Mouse (Mus musculus) hindbrain, postnatal 0 days (tissue): ENCODE measurements around the gene Gramd2. TPM values are rescaled to one million over a fixed set of nuclear protein-coding genes. Genes with fewer than 3 reads are reported as not detected.

ENCODE experiments used
- ATAC-seq: fragments of 200-750 bp; cut with Nextera tagmentation; 2 replicates; pipeline ENCODE4 v1.8.0; 2017; ENCODE audit warnings: mild to moderate bottlenecking, moderate TSS enrichment, moderate library complexity
- DNase-seq: peaks from one replicate; pipeline ENCODE4 v3.0.0-alpha.2; 2015; ENCODE audit warnings: low spot score
- H3K27ac ChIP-seq: fragments of 300-500 bp; sonication (generic); 2 replicates; pipeline ENCODE4 v1.5.1; 2014; ENCODE audit warnings: mild to moderate bottlenecking
- H3K27me3 ChIP-seq: fragments of 300-500 bp; sonication (generic); 2 replicates; pipeline ENCODE4 v1.6.1; 2014; ENCODE audit warnings: low read length, mixed read lengths; ENCODE audit not compliant: insufficient read depth
- H3K36me3 ChIP-seq: fragments of 300-500 bp; sonication (generic); 2 replicates; pipeline ENCODE4 v1.6.1; 2014; ENCODE audit warnings: low read length, mixed read lengths; ENCODE audit not compliant: insufficient read depth
- H3K4me1 ChIP-seq: fragments of 300-500 bp; sonication (generic); 2 replicates; pipeline ENCODE4 v1.6.1; 2014; ENCODE audit warnings: antibody characterized with exemption, low read length, mixed read lengths; ENCODE audit not compliant: insufficient read depth
- H3K4me2 ChIP-seq: fragments of 300-500 bp; sonication (generic); 2 replicates; pipeline ENCODE4 v1.6.1; 2014; ENCODE audit warnings: low read depth, mild to moderate bottlenecking, low read length, moderate library complexity, mixed read lengths
- H3K4me3 ChIP-seq: fragments of 300-500 bp; sonication (generic); 2 replicates; pipeline ENCODE4 v1.5.1; 2014; ENCODE audit warnings: low read length
- H3K9ac ChIP-seq: fragments of 300-500 bp; sonication (generic); replicated peaks from 2 replicates; pipeline ENCODE4 v1.6.1; 2014; ENCODE audit warnings: mild to moderate bottlenecking, low read length, moderate library complexity, mixed read lengths
- H3K9me3 ChIP-seq: fragments of 300-500 bp; sonication (generic); 2 replicates; pipeline ENCODE4 v1.6.1; 2016; ENCODE audit warnings: low read length, mixed read lengths
- CTCF ChIP-seq: IDR thresholded peaks from 2 replicates; pipeline ENCODE4 v1.5.1; 2016; ENCODE audit warnings: antibody characterized with exemption, control low read depth, low read depth
- WGBS: fragments of 180-500 bp; shearing (Covaris S2); extraction: QIAGEN DNeasy Blood & Tissue Kit; methylation state at CpG from one replicate; pipeline ENCODE4 v1.1.7; 2014; 5-methylcytosine and 5-hydroxymethylcytosine counted together
- polyA plus RNA-seq: library from polyadenylated mRNA; unstranded; fragments of >200 nt; fragmentation: Nextera tagmentation; extraction: Ambion mirVana; gene quantifications from 2 replicates; pipeline ENCODE4 v1.2.1, GENCODE M21; 2015
- total RNA-seq: library from RNA; depleted of rRNA; stranded (reverse); fragments of >200 nt; gene quantifications from 2 replicates; pipeline ENCODE4 v1.2.3, GENCODE M21; 2014

The Gramd2 gene
- total and polyA plus RNA-seq, 2 experiments from 2014 or later: 2.9 to 5.0 TPM

GRCm38 (mm10) chr9:59661298-59661975, 18.5 kb upstream of the Gramd2 start:
- no peak overlapping the region for H3K9ac ChIP-seq
- 56% methylated on average over 6 of the region's 6 CpGs for WGBS
- no peak for ATAC-seq
- H3K9me3 ChIP-seq: no peaks in the 10 kb centered on the region
- H3K27me3 ChIP-seq: no peaks in the 10 kb centered on the region
- H3K36me3 ChIP-seq: peaks cover 19% of the 10 kb centered on the region; the same call in 1 of the 2 replicates
- no peak for DNase-seq
- H3K4me3 ChIP-seq: no peak overlapping the region
- TF ChIP-seq CTCF: no peak
- H3K4me1 ChIP-seq: peaks cover 40% of the 10 kb centered on the region
- H3K4me2 ChIP-seq: no peak overlapping the region
- H3K27ac ChIP-seq: peak overlapping the region; percentile 75

DNA sequence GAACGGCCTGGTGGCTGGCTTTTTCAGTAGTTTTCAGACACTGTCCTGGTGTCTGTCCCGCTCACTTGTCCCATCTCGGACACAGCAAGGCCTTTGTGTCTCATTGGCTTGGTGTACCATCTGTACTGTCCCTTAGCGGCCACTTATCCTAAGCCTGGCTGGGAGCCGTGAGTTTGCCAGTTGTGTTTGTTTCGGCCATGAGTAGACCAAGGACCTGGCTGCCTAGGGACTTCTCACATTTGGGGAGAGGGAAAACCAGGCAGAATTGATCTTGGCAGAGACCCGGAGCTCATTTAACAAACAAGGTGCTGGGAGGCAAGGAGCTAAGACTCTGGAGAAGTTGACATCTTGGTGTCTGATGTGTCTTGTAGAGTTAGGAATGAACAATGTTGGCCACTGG, 16.7 kb upstream of the Gramd2 start:
- no peak overlapping the region for H3K4me2 ChIP-seq
- no peaks in the 10 kb centered on the region for H3K9me3 ChIP-seq
- no peak overlapping the region for H3K4me3 ChIP-seq
- H3K9ac ChIP-seq: no peak overlapping the region
- H3K27ac ChIP-seq: no peak overlapping the region
- H3K27me3 ChIP-seq: no peaks in the 10 kb centered on the region
- TF ChIP-seq CTCF: no peak
- ATAC-seq (no peak), DNase-seq (no peak)
- H3K4me1 ChIP-seq: peaks cover 34% of the 10 kb centered on the region
- 62% methylated on average over 7 of the region's 7 CpGs for WGBS
- peaks cover 34% of the 10 kb centered on the region for H3K36me3 ChIP-seq

DNA sequence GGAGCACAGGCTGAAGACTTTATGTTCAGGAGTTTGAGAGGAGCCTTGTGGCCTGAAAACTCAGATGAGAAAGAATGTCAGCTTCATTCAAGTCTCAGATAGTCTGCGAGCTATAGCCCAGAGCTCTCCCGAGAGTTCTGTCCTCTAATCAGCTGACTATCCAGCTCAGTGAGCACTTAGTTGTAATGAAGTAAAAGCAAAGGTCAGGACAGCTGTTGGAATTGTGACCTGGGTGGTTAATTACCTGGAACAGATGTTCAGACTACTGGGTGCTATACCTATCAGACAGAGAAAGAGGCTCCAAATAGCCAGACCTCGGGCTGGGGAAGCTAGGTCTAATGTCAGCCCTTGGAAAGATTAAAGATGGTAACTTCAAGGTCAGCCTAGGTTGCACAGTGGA, 16.0 kb upstream of the Gramd2 start:
- H3K27ac ChIP-seq: no peak overlapping the region
- H3K36me3 ChIP-seq: peaks cover 41% of the 10 kb centered on the region
- H3K4me1 ChIP-seq: peaks cover 27% of the 10 kb centered on the region
- no peak for TF ChIP-seq CTCF
- H3K27me3 ChIP-seq: no peaks in the 10 kb centered on the region
- no peak overlapping the region for H3K9ac ChIP-seq
- no peak for DNase-seq
- no peak for ATAC-seq
- H3K9me3 ChIP-seq: no peaks in the 10 kb centered on the region
- WGBS: 44% methylated on average over 3 of the region's 3 CpGs
- no peak overlapping the region for H3K4me3 ChIP-seq
- H3K4me2 ChIP-seq: no peak overlapping the region

- DNase-seq (no peak), ATAC-seq (no peak)
- no peaks in the 10 kb centered on the region for H3K9me3 ChIP-seq
- no peak for TF ChIP-seq CTCF
- peaks cover 20% of the 10 kb centered on the region for H3K4me1 ChIP-seq
- H3K4me2 ChIP-seq: no peak overlapping the region
- H3K27me3 ChIP-seq: no peaks in the 10 kb centered on the region
- no peak overlapping the region for H3K9ac ChIP-seq
- WGBS: 55% methylated on average over 4 of the region's 4 CpGs
- peaks cover 47% of the 10 kb centered on the region for H3K36me3 ChIP-seq
- no peak overlapping the region for H3K4me3 ChIP-seq
- H3K27ac ChIP-seq: no peak overlapping the region
These were observed 15.2 kb upstream of the Gramd2 start for GRCm38 (mm10) chr9:59664664-59665256.

- Histone ChIP-seq H3K36me3 (peaks cover 59% of the 10 kb centered on the region), H3K9ac (no peak overlapping the region), H3K4me2 (no peak overlapping the region), H3K9me3 (no peaks in the 10 kb centered on the region), H3K27ac (no peak overlapping the region), H3K4me3 (no peak overlapping the region), H3K4me1 (peaks cover 9% of the 10 kb centered on the region), H3K27me3 (no peaks in the 10 kb centered on the region)
- 90% methylated on average over 8 of the region's 8 CpGs for WGBS
- DNase-seq (no peak), ATAC-seq (no peak)
- TF ChIP-seq CTCF: no peak
These were observed 13.9 kb upstream of the Gramd2 start for GRCm38 (mm10) chr9:59666016-59666415.

DNA sequence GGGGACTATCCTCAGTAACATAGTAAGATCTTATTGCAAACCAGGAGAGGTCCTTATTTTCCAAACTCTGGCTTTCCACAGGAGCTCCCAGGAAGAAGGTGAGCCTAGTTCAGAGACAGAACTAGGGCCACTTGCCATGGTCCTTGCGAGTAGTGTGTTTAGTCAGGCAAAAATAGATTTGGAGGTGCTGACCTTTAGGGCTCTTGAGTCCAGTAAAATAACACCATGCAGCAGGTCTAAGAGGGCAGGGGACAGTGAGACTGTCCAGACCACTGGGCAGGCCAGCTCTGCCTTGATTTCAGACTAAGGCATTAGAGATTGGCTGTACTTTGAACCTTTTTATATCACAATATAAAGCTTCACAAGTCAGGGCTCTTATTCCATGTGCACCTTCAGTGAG, 13.1 kb upstream of the Gramd2 start:
- ATAC-seq (no peak), DNase-seq (no peak)
- H3K9ac ChIP-seq: no peak overlapping the region
- no peaks in the 10 kb centered on the region for H3K27me3 ChIP-seq
- no peaks in the 10 kb centered on the region for H3K9me3 ChIP-seq
- H3K27ac ChIP-seq: no peak overlapping the region
- H3K4me2 ChIP-seq: no peak overlapping the region
- peaks cover 1% of the 10 kb centered on the region; the same call in 1 of the 2 replicates for H3K4me1 ChIP-seq
- no peak overlapping the region for H3K4me3 ChIP-seq
- TF ChIP-seq CTCF: no peak
- H3K36me3 ChIP-seq: peaks cover 67% of the 10 kb centered on the region
- WGBS: 96% methylated on average over 1 of the region's 1 CpGs

DNA sequence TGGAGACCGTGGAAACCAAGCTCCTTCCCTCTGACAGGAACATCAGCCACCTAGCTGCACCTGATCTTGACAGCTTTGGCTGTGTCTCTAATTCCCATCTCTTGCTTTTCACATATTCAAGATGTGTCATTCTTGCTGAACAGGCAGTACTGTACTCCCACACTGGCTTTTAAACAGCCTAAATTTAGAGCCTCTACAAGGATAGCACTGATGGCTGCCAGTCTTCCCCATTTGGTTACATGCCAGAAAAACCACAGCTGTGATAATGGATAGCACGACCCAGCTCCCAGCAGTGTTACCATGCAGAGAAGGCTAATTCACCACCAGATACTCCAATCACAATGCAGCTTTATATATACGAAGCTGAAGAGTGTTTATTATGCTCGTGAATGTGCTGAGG, 12.7 kb upstream of the Gramd2 start:
- TF ChIP-seq CTCF: no peak
- Histone ChIP-seq H3K36me3 (peaks cover 72% of the 10 kb centered on the region), H3K9me3 (no peaks in the 10 kb centered on the region), H3K4me1 (no peaks in the 10 kb centered on the region), H3K27me3 (no peaks in the 10 kb centered on the region), H3K4me2 (no peak overlapping the region), H3K27ac (no peak overlapping the region), H3K9ac (no peak overlapping the region), H3K4me3 (no peak overlapping the region)
- 65% methylated on average over 4 of the region's 4 CpGs for WGBS
- ATAC-seq (no peak), DNase-seq (no peak)
